Mouse (Mus musculus) embryonic facial prominence, embryonic 13.5 days (tissue): ENCODE measurements around the gene Wdr13. TPM values are rescaled to one million over a fixed set of nuclear protein-coding genes. Genes with fewer than 3 reads are reported as not detected.
A peak's percentile ranks its signal among the peaks of the same experiment; 100 is the strongest.
"Not testable (repeated sequence)": the region's sequence is repeated elsewhere in the genome, so short reads cannot be mapped to it uniquely, and the experiment has no call there.

Experiments
- ATAC-seq: fragments of 200-750 bp; cut with Nextera tagmentation; 2 replicates; pipeline ENCODE4 v1.8.0; 2017; ENCODE audit warnings: low read depth; ENCODE audit not compliant: insufficient number of reproducible peaks, insufficient read depth, low FRiP score, low TSS enrichment
- H3K27ac ChIP-seq: fragments of 300-500 bp; sonication (generic); 2 replicates; pipeline ENCODE4 v1.5.1; 2015; ENCODE audit warnings: moderate library complexity, mild to moderate bottlenecking, inconsistent platforms
- H3K27me3 ChIP-seq: fragments of 300-500 bp; sonication (generic); 2 replicates; pipeline ENCODE4 v1.6.1; 2015; ENCODE audit warnings: mild to moderate bottlenecking, inconsistent platforms
- H3K36me3 ChIP-seq: fragments of 300-500 bp; sonication (generic); 2 replicates; pipeline ENCODE4 v1.6.1; 2015; ENCODE audit warnings: mild to moderate bottlenecking, inconsistent platforms
- H3K4me1 ChIP-seq: fragments of 300-500 bp; sonication (generic); 2 replicates; pipeline ENCODE4 v1.6.1; 2015; ENCODE audit warnings: inconsistent platforms
- H3K4me2 ChIP-seq: fragments of 300-500 bp; sonication (generic); 2 replicates; pipeline ENCODE4 v1.6.1; 2015; ENCODE audit warnings: moderate library complexity, mild to moderate bottlenecking, inconsistent platforms
- H3K4me3 ChIP-seq: fragments of 300-500 bp; sonication (generic); 2 replicates; pipeline ENCODE4 v1.5.1; 2015; ENCODE audit warnings: mild to moderate bottlenecking, inconsistent platforms
- H3K9ac ChIP-seq: fragments of 300-500 bp; sonication (generic); 2 replicates; pipeline ENCODE4 v1.6.1; 2015; ENCODE audit warnings: mild to moderate bottlenecking, inconsistent platforms
- H3K9me3 ChIP-seq: fragments of 300-500 bp; sonication (generic); 2 replicates; pipeline ENCODE4 v1.6.1; 2016; ENCODE audit warnings: inconsistent platforms
- WGBS: fragments of 180-500 bp; shearing (Covaris S2); methylation state at CpG from one replicate; pipeline ENCODE4 v1.1.7; 2015; ENCODE audit warnings: mixed read lengths; 5-methylcytosine and 5-hydroxymethylcytosine counted together
- polyA plus RNA-seq: library from polyadenylated mRNA; unstranded; fragments of >200 nt; fragmentation: Nextera tagmentation; extraction: Ambion mirVana; gene quantifications from 2 replicates; pipeline ENCODE4 v1.2.1, GENCODE M21; 2015

Gene Wdr13
- polyA plus RNA-seq, 1 experiment from 2014 or later: 27.2 TPM

DNA sequence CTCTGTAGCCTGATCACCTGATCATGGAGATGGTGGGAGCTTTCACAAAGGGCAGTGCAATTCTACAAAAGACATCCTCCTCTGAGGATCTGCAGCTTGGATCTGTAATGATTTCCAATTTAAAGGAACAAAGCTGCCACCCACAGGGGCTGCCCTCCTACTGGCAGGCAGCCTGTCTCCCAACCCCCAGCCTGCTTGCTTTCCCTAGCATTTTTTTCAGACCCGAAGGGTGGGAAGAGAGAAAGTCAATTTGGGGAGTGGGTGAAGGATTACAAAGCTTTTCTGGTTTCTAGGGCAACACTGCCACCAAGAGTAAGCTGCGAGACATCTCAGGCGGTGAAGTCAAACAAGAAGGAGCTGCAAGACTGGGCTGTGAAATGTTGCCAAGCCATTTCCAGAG, 31.7 kb downstream of the Wdr13 start:
- Histone ChIP-seq H3K27me3 (no peaks in the 10 kb centered on the region), H3K4me3 (no peak overlapping the region), H3K9ac (no peak overlapping the region), H3K4me1 (no peaks in the 10 kb centered on the region), H3K4me2 (peak overlapping the region; percentile 14), H3K9me3 (no peaks in the 10 kb centered on the region), H3K36me3 (no peaks in the 10 kb centered on the region), H3K27ac (peak overlapping the region; percentile 62; the same call in 1 of the 2 replicates)
- no peak for ATAC-seq
- 27% methylated on average over 3 of the region's 3 CpGs for WGBS

DNA sequence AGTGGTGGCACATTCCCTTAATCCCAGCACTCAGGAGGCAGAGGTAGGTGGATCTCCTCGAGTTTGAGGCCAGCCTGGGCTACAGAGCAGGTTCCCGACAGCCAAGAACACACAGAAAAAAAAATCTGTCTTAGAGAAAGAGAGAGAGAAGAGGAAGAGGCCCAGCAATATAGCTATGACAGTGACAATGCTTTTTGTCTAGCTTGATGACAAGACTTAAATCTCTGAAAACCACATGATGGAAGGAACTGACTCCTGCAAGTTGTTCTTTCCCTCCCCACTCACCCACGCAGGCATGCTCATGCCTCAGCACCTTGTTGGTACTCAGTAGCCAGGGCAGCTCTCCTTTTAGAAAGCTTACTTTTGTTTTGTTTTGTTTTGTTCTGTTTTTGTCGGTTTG, 33.3 kb downstream of the Wdr13 start:
- Histone ChIP-seq H3K27ac (no peak overlapping the region), H3K27me3 (no peaks in the 10 kb centered on the region), H3K4me1 (no peaks in the 10 kb centered on the region), H3K4me3 (no peak overlapping the region), H3K9me3 (no peaks in the 10 kb centered on the region), H3K4me2 (no peak overlapping the region), H3K9ac (no peak overlapping the region), H3K36me3 (no peaks in the 10 kb centered on the region)
- 69% methylated on average over 4 of the region's 4 CpGs for WGBS
- no peak for ATAC-seq

DNA sequence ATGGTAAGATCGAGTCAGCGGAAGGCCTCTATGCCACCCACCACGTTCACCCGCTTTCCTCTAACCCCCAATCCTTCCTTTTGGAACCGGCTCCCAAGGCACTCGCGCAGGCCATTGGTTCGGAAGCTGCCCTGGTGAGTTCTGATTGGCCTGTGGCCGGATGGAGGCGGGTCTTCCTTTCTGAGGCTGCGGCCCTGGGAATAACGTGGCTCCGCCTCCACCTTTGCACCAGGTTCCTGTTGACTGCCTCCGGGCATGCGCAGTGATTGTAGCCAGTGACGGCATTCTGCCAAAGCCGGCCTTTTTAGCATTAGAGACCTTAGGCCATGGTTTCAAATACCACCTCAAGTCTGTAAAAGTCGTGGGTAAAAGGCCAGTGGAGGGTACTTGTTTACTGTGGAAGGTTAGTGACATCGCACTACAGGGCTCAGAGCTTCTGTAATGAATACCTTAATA, 35.9 kb downstream of the Wdr13 start:
- Histone ChIP-seq H3K27ac (0 out of 2 replicates have a peak overlapping the region, but pooled peaks have one; percentile 22), H3K4me1 (no peaks in the 10 kb centered on the region), H3K4me2 (peak overlapping the region; percentile 50), H3K36me3 (no peaks in the 10 kb centered on the region), H3K27me3 (no peaks in the 10 kb centered on the region), H3K4me3 (peak overlapping the region; percentile 31), H3K9me3 (no peaks in the 10 kb centered on the region), H3K9ac (0 out of 2 replicates have a peak overlapping the region, but pooled peaks have one; percentile 51)
- WGBS: 20% methylated on average over 19 of the region's 19 CpGs
- ATAC-seq: peak; percentile 94

DNA sequence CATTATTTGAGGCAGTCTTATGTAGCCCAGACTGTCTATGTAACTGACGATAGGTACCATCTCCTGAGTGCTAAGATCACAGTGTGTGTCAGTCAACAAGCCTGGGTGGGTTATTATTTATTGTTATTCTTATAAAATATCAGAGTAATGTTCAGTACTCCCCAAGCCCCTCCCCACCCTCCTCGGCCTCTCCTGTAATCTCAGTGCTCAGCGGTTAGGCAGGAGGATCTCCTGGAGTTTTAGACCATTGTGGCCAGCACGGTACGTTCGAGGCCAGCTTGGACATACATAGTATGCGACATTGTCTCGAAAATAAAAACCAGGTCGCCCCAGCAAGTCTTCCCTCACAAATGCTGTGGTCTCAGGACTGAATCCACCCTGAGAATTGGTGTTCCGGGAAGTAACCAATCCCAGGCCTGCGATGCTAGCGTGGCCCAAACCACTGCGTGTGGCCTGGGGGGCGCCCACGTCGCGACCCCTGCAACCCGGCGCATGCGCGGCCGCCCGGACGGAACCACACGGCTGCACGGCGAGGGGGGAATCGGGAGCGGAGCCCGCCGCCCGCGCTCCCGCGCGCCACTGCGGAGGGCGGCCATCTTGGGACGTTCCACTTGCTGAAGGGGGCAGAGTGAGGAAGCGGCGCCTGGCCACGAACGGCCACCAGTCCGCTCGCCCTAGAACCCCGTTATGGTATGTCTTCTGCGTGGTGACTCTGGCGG, 36.5 kb downstream of the Wdr13 start:
- H3K9ac ChIP-seq, H3K36me3 ChIP-seq, H3K27me3 ChIP-seq, H3K9me3 ChIP-seq, H3K4me1 ChIP-seq, H3K27ac ChIP-seq: not testable (repeated sequence)
- Histone ChIP-seq H3K4me2 (peak overlapping the region; percentile 50), H3K4me3 (peak overlapping the region; percentile 37)
- peak; percentile 87 for ATAC-seq
- 35% methylated on average over 27 of the region's 48 CpGs for WGBS

DNA sequence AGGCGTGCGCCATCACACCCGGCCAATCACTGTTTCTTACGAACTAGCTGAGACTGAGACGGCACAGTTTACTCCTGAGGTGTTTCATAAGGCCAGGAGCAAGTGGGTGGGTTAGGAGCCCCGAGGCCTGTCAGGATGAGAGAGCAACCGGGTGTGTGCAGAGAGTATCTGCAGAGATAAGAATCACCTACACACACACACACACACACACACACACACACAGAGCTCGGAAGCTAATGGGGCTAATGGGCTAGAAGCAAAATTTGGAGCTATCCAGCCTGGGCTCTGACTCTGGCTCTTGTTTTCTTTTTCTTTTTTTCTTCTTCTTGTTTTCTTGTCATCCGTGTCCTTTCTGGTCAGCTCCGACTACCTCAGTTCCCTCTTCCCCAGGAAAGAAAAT, 37.1 kb downstream of the Wdr13 start:
- Histone ChIP-seq H3K36me3 (no peaks in the 10 kb centered on the region), H3K9me3 (no peaks in the 10 kb centered on the region), H3K4me3 (peak overlapping the region; percentile 37), H3K9ac (no peak overlapping the region), H3K27me3 (no peaks in the 10 kb centered on the region), H3K4me2 (peak overlapping the region; percentile 49), H3K4me1 (no peaks in the 10 kb centered on the region), H3K27ac (no peak overlapping the region)
- ATAC-seq: no peak
- 89% methylated on average over 10 of the region's 10 CpGs for WGBS

DNA sequence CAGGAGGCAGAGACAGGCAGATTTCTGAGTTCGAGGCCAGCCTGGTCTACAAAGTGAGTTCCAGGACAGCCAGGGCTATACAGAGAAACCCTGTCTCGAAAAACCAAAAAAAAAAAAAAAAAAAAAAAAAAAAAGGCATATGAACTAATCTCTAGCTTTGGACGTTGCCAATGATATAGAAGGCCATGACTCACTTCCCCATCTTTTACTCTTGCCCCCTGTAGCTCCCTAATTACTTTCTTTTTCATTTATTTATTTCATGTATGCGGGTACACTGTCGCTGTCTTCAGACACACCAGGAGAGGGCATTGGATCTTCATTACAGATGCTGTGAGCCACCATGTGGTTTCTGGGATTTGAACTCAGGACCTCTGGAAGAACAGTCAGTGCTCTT, 41.7 kb downstream of the Wdr13 start:
- H3K4me3 ChIP-seq, H3K4me1 ChIP-seq, ATAC-seq, H3K27ac ChIP-seq, H3K9ac ChIP-seq, H3K36me3 ChIP-seq, H3K9me3 ChIP-seq, H3K27me3 ChIP-seq, H3K4me2 ChIP-seq: not testable (repeated sequence)
- WGBS: 79% methylated on average over 5 of the region's 5 CpGs

DNA sequence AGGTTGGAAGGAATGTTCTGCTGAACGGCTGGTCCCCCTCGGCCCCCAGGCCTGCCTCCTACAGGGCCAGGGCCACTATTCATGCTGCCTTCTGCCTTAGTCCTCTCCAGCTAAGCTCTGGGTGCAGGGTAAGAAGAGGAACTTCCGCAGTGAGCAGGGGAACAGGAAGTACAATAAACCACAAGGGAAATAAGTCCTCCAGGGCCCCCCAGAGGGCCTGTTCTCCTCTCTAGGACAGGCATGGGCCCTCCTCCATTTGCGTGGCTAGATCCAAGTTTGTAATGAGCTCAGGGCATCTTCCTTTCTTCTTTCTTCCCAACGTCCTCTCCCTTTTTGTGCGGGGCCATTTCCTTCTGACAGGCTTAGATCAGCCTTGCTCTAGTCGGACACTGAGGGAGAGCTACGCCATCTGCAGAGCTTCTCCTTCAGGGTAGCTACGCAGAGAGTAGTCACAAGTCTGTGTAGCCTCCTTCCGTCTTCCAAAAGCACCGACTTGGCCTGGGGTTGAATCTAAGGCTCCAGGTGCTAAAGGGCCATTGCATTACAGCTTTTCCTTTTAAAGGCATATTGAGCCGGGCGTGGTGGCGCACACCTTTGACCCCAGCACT, 42.2 kb downstream of the Wdr13 start, which contains the start of gene Was:
Gene Was (minus strand): TSS at position 153 of the 608 bp plus-strand sequence.
- H3K27ac ChIP-seq: no peak within 1 kb of the TSS
- H3K4me2 ChIP-seq: no peak within 1 kb of the TSS
- no peaks in the 10 kb centered on the region for H3K27me3 ChIP-seq
- 83% methylated on average over 14 of the region's 14 CpGs for WGBS
- H3K9ac ChIP-seq: no peak within 1 kb of the TSS
- no peak within 1 kb of the TSS for H3K4me3 ChIP-seq
- no peaks in the 10 kb centered on the region for H3K4me1 ChIP-seq
- H3K9me3 ChIP-seq: no peaks in the 10 kb centered on the region
- H3K36me3 ChIP-seq: no peaks in the 10 kb centered on the region
- ATAC-seq: no peak

DNA sequence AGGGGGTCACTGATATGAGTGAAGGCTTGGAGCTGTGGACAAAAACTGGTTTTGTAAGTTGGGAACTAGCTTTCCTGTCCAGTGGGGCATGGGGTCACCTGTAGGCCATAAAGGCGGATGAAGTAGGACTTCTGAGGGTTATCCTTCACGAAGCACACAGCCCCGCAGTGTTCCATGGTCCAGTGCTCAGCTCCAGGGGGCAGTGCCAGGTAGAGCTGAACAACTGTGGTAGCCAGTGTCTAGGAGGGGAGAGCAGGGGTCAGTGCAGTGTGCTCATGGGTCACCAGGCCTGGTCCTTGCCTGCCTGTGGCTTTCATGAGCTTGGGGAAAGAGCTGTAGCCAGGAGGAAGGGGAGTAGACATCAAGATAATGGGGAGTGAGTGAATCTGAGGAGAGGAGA, 42.9 kb downstream of the Wdr13 start:
- 87% methylated on average over 3 of the region's 3 CpGs for WGBS
- Histone ChIP-seq H3K9ac (no peak overlapping the region), H3K4me2 (no peak overlapping the region), H3K4me1 (no peaks in the 10 kb centered on the region), H3K27me3 (no peaks in the 10 kb centered on the region), H3K4me3 (no peak overlapping the region), H3K36me3 (no peaks in the 10 kb centered on the region), H3K9me3 (no peaks in the 10 kb centered on the region), H3K27ac (no peak overlapping the region)
- no peak for ATAC-seq

DNA sequence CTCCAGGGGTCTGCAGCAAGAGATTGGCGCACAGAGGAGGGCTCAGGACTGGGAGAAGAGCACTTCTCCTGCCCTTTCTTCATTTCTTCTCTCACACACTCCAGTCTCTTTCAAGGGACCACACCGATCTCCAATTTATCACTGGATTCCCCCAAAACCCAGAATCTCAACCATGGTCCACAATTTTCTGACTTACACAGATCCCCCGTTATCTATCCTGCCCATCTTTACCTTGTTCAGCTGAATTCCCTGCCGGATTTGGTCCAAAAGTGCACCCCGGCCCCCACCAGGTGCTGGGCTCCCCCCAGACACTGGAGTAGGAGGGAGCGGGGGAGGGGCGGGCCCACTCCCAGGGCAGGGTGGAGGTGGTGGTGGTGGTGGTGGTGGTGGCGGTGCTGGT, 47.1 kb downstream of the Wdr13 start:
- Histone ChIP-seq H3K27ac (no peak overlapping the region), H3K36me3 (no peaks in the 10 kb centered on the region), H3K9me3 (no peaks in the 10 kb centered on the region), H3K4me2 (no peak overlapping the region), H3K4me3 (no peak overlapping the region), H3K27me3 (no peaks in the 10 kb centered on the region), H3K4me1 (no peaks in the 10 kb centered on the region), H3K9ac (no peak overlapping the region)
- 79% methylated on average over 8 of the region's 8 CpGs for whole genome bisulfite sequencing
- ATAC-seq: no peak

DNA sequence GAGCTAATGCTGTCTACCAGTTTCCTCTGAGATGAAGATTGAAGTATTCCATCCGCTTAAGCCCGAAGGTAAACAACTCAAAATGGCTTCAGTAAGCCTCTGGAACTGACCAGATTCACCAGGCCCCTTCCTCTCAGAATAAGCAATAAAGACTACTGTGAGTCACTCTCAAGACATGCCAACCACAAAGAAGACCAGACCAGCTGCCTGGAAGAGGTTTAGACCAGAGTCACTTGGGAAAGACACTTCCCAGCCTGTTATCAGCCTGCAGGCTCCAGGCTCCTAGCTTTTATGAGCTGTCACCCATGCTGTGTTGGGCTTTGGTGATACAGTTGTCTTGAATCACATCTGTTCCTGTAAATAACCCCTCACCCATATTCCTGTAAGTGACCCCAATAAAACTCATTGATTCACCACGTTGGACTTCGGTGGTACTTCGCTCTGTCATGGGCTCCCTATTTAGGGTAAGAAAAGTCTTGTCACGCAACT, 47.9 kb downstream of the Wdr13 start:
- ATAC-seq: no peak
- WGBS: 91% methylated on average over 6 of the region's 6 CpGs

DNA sequence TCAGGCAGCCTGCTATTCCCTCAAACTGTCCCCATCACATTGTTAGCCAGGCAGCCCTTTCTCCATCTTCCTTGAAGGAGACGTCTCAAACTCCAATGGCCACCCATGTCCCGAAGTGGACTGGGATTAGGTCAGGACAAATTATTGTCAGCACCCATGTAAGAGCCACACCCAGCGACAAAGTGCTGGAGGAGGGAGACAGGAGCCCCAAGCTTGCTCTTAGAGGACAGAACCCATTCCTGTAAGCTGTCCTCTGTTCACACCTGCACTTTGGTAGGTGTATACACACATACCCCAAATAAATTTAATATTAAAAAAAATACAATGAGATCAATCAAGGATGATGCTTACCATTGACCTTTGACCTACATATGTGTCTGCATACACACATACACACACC, 57.6 kb downstream of the Wdr13 start:
- H3K4me2 ChIP-seq: peak overlapping the region; percentile 55
- ATAC-seq: no peak
- H3K4me1 ChIP-seq: peaks cover 4% of the 10 kb centered on the region; the same call in 1 of the 2 replicates
- 25% methylated on average over 3 of the region's 3 CpGs for WGBS
- peaks cover 10% of the 10 kb centered on the region; the same call in 1 of the 2 replicates for H3K36me3 ChIP-seq
- H3K27ac ChIP-seq: peak overlapping the region; percentile 55; the same call in 1 of the 2 replicates
- peak overlapping the region; percentile 58; the same call in 1 of the 2 replicates for H3K9ac ChIP-seq
- no peaks in the 10 kb centered on the region for H3K9me3 ChIP-seq
- H3K4me3 ChIP-seq: peak overlapping the region; percentile 55
- no peaks in the 10 kb centered on the region for H3K27me3 ChIP-seq

More for the DNA sequence above, 47.9 kb downstream of the Wdr13 start:
- no peaks in the 10 kb centered on the region for H3K9me3 ChIP-seq
- no peaks in the 10 kb centered on the region for H3K4me1 ChIP-seq
- no peak overlapping the region for H3K4me2 ChIP-seq
- no peaks in the 10 kb centered on the region for H3K27me3 ChIP-seq
- H3K27ac ChIP-seq: no peak overlapping the region
- H3K9ac ChIP-seq: no peak overlapping the region
- H3K36me3 ChIP-seq: no peaks in the 10 kb centered on the region
- H3K4me3 ChIP-seq: no peak overlapping the region
